Mouse (Mus musculus): ENCODE measurements around the gene Zfp446.

DNA sequence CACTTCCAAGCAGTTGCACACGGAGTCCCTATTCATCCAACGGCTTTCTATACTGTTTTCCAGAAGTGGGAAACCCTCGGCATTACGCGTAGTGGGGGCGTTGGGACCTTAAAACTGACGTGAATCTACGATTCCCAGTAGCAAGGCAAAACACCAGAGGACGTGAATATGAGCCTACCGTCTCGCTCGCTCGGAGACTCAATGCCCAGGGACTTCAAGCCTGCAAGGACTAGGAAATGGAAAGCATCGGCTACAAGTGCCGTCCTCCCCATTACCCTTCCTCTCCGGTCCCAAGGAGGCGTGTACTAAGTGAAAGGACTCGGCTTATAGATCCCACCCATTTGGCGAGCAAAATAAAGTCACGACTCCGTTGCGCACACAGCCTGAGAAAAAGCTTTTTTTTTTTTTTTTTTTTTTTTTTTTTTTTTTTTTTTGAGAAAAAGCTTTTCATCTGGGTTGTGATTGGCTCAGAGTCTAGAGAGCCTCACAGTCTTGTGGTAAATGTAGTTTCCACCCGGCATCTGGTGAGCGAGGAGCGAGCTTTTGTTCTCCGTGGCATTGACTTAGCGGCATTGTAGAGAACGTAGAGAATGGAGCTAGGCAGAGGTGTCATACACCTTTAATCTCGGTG is 16.0 kb upstream of the Zfp446 start:
- TF ChIP-seq CTCF (IDR thresholded peaks at IDR 0.05; ENCODE audit: low read depth), result no peak
- TF ChIP-seq EP300 (IDR thresholded peaks at IDR 0.05; ENCODE audit: low read depth), result no peak

All from liver, embryonic 14.5 days (tissue).